Mouse (Mus musculus): Measurements from ENCODE around the gene Gnpnat1. TPM values are rescaled to one million over a fixed set of nuclear protein-coding genes. Genes with fewer than 3 reads are reported as not detected.

Gene Gnpnat1
- total RNA-seq, 2 experiments from 2014 or later = 29.3 to 35.8 TPM

DNA sequence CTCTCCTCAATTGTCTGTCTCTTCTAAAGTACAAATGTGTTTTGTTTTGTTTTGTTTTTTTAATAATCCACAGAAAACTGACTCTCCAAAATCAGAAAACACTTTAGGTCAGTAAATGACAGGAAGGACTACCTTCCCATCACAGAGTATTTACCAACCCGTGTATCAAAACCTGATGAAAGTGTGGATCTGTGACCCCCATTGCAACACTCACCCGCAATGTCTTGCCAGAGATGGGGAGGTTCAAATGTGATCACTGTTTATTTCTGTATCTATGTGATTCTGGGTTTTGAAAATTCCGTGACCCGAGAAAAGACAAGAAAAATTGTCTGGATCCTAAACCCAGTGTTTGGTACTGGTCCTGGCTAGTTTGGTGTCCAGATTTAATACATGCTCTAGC lies 11.6 kb upstream of the Gnpnat1 start:
- DNase-seq (ENCODE audit: low spot score in 2 of 2) = no peak

DNA sequence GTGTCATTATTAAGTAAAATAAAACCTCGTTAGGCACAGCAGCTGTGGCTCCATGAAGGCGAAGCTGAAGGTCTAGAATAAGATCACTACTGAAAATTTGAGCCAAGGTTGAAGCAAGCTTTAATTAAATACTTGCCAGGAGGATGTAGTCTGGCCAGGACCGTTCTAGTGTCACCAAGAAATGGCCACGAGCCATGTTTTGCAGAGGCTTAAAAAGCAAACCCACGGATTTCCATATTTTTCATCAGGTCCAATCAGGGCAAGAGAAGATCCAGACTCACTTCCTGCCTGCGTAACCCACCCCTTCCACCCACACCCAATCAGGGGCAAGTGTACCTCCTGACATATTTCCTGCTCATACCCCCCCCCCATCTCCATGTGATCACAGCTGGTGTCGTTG lies 1.1 kb downstream of the Gnpnat1 start:
- no peak for DNase-seq (ENCODE audit: low spot score in 2 of 2)

DNA sequence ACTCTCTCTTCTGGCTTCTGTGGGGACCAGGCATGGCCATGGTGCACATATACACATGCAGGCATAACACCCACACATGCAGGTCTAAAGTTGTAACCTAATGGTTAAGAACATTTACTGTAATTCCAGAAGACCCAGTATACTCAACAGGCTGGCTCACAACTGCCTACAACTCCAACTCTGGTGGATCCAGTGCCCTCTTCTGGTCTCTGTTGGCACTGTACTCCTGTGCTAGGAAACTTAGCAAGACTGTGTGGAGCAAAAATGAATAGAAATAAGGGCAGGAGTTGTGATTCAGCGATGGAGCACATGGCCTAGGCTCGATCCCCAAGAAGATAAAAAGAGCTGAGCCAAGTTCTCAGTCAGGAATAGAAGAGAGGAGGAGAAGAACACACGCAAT lies 4.9 kb downstream of the Gnpnat1 start:
- no peak for DNase-seq (ENCODE audit: low spot score in 2 of 2)

DNA sequence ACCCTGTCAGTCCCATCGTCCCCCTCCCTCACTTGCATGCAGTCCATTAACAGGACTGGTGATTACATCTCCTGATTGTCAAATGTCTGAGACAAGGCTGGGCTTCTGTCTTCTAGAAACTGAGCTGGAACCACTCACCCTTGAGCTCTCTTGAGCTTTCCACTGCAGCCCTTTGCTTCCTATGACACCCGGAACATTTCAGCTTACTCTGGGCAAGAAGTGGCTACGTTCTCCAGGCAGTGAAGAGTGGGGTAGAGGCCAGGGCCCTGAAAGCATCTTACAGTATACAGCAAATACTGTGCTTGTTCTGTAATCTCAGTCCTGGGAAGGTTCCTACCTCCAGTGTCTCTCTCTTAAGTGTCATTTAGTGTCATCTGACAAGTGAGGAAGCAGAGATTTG lies 15.5 kb downstream of the Gnpnat1 start:
- no peak for DNase-seq (ENCODE audit: low spot score in 2 of 2)

DNA sequence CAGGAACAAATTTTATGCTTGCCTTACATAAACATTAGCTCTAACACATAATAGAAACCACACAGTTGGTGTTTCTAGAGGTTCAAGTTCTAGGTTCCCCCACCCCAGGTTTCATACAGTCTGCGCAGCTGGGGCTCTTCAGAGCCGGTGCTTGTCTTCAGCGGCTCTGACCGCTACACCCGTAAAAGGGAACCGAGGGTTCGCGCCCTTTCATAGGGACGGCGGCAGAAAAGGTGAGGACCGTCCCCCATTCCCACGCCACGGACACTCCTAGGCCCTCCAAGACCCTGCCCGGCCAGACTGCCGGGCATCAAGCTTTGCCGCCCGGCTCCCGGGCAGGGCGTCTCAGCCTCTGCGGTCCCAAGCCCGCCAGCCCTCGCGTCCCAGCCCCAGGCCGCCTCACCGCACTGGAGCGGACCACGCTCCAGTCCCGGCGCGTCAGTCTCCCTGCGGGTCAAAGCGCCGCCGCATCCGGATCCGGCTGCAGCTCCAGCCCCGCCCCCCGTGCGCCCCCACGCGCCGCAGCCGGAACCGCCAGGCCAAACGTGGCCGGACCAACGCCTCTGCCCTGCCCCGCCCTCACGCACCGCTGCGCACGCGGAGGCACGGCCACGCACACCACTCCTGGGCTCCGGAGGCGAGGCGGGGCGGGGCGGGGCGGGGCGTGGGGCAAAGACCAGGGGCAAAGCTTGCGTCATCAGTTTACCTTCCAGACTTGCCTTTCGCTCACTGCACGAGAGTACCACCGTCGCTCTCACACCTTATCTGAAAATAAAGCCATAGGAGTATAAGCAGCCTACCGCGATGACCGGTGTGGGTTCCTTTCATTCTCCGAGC lies 16.1 kb downstream of the Gnpnat1 start:
- peak; percentile 93 to 94 for DNase-seq (ENCODE audit: low spot score in 2 of 2)

DNA sequence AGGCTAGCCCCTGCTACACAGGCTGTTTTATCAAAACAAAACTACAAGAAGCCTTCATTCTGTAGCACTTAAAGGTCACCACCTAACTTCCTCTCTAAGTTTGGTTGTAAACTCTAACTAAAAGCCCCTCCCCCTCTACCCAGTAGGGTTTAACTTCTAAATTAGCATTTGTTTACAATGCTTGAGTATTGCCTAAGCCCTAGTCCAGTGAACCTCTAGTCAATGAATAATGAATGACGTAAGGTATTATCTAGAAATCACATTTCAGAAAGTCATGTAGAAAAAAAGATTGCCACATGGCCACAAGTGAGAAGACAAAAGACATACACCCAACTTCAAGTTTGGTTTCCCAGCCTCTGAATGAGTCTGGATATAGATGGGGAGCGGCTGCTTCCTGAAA lies 17.2 kb downstream of the Gnpnat1 start:
- DNase-seq (ENCODE audit: low spot score in 2 of 2) = no peak

DNA sequence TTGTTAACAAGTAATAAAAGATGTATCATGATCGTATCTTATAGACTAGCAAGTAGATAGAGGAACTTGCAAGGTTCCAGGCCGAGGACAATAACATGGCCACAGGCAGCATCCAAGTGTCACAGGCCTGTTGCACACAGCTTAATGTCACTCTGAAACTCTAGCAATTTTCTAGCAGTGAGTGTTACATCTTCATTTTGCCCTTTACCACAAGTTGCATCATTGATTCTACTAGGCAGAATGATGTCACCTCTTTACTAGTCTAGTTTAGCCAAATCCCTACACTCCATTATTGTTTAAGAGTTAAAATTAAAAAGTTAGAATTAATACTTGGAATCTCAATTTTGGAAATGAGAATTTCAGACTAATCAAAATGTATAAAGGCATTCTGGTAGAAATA lies 19.1 kb downstream of the Gnpnat1 start:
- DNase-seq (ENCODE audit: low spot score in 2 of 2) = no peak

DNA sequence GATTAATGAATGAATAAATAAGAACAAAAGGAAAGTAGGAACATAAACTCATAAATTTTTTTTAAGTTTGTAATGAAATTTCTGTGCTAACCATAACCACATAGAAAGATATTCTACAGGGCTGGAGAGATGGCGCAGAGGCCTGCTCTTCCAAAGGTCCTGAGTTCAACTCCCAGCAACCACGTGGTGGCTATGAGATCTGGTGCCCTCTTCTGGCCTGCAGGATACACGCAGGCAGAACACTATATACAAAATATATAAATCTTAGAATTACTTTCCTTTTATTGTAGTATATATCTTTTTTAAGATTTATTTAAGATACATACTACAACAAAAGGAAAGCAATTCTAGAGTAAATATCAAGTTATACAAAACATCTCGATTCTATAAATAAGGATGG lies 21.8 kb downstream of the Gnpnat1 start:
- no peak for DNase-seq (ENCODE audit: low spot score in 2 of 2)

DNA sequence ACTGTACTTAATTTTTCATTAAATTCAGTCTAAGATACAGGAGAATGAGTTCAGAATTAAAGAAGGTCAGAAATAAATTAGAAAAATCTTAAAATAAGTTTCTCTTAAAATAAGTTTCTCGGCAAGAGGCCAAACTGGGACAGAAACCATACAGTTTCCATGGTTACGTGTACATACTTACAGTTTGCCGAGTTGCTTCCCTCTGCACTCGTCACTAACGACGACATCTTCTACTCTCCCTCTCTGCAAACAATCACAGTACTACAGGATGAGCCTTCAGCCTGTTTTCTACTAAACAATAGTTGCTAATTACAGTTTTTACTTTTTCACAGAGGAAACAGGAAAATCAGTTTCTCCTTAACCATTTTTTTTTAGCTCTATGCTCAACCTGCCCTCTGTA lies 24.0 kb downstream of the Gnpnat1 start:
- DNase-seq (ENCODE audit: low spot score in 2 of 2) = no peak

DNA sequence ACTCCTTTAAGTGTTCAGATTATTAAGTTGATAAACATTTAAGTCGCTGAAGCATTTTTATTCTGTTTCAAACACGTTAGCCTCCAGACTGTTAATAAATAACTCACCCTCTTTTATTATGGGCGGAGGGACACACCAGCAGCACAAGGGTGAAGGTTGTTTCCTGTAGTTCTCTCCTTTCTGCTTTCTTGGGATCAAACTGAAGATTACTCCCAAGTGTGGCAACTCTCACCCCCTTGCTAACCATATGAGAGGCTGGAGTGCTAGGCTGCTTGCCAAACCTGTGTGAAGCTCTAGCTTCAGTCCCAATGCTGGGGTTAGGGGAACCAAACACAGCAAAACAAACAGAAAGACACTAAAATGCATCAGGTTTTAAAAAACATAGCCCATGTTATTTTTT lies 25.9 kb downstream of the Gnpnat1 start:
- no peak for DNase-seq (ENCODE audit: low spot score in 2 of 2)

DNA sequence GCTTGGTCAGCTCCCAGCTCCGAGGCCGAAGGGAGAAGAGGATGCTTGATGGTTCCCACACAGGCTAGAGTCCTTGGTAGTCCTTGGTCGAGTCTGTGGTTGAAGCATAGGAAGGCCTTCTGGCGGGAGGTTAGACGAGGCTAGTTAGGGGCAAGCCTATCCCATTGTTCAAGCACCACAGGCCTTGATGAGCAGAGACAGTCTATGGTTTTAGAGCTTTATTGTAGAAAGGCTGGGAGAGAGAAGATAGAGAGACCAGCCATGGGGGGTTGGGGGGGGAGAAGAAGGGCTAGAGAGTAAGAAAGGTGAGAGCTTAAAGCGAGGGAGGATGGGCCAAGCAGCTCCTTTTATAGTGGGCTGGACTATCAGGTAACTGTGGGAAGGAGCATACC lies 39.5 kb downstream of the Gnpnat1 start:
- no peak for DNase-seq (ENCODE audit: low spot score in 2 of 2)

DNA sequence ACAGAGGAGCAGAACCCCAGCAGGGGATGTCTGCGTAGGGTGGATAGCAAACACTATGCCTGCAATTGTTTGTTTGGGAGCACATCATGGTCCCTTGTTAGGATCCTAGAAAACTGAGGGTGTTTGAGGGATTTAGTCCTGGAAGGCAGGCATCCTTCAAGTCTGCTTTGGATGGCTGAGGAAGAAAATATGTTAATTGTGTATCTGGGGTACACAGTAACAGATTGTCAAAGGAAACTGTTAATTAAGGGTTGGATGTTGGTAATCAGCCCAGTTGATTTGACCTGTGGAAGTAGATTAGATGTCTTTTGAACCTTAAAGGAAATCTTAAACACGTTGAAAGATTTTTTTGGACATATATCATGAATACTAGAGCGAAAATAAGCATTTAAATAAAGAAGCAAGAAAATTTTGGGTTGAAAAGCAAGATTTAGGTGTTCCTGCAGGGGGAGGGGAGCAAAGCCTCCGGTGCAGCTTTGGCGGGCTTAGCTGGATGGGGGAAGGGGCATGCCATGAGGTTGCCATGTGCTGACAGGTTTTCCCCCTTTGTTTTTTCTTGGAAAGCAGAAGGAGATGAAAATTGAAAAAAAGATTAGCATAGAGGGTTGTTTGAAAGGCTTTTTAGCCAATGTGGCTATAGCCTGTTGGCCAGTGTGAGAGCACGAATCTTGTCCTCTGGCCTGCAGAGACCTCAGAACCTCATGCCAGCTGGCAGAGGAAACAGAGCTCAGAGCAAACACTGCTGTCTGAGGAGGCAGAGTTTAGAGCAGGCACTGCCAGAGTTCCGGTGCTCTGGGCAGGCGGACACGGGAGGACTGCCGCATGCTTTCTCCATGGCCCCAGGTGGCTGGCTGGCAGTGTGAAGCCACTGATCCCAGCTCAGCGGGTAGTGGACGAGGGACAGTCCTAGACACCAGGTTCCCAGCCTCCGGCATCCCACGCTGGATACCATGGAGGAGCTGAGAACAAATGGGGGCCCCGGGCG lies 40.2 kb downstream of the Gnpnat1 start:
- no peak for DNase-seq (ENCODE audit: low spot score in 2 of 2)

DNA sequence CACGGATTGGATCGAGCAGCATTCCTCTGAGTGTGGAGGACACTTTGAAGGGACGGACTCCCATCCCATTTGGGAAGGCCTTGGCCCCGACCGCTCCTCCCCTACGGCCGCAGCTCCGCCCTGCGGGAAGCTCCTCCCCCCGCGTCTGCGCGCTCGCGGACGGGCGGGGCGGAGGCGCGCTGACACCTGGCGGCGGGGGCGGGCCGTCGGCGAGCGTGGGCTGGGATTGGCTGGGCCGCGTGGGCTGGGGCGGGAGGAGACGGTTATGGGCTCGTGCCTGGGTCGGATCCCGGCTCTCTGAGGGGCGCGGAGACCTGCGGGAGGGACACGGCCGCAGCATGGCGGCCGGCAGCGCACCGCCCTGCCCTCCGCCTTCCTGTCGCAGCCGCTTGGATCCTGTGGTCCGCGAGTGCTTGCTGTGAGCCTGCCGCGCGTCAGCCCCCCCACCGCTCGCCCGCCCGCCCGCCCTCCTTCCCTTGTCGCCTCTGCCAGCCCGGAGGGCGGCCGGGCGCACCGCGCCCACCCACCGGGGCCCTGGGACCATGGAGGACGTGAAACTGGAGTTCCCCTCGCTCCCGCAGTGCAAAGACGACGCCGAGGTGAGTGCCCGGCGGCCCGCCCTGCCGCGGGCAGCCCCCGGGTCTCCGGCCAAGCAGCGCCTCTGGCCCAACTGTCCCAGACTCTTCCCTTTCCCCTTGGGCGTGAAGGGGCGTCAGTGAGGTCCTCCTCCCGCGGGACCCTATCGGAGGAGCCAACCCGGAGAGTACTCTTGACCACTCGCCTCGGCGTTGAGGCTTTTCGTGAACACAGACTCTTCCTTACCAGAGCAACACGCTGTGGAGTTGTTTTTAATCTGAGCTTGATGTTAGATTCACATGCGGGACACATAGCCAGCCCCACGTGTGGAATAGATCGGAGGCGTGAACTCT lies 53.5 kb downstream of the Gnpnat1 start, which contains the start of gene Styx:
Styx (plus strand) TSS at position 163 of the 929 bp plus-strand sequence.
- peak; percentile 97 to 98 for DNase-seq (ENCODE audit: low spot score in 2 of 2)

DNA sequence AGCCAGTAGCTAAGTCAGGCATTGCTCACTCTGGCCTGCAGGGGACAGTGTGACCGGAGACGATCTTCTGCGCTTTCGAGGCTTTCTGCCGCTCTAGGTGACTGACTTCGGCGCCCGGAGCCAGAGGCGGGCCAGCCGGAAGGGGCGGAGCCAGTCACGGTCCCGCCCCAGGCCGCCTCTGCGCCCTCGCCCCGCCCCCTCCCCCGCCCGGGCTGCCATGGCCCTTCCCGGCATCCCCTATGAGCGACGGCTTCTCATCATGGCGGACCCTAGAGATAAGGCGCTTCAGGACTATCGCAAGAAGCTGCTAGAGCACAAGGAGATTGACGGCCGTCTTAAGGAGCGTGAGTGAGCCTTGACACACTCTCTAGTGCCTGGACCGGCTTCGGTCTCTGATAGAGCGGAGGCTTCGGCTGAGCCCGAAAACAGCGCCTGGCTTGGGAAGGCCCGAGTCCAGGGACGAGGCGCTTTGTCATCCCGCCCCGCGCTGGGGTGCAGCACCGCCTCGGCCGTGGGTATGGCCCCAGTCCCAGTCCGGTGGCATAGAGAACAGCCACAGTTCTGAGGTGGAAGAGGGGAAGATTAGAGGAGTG lies 75.0 kb downstream of the Gnpnat1 start, which contains the start of gene Psmc6:
Psmc6 (plus strand) TSS at position 200 of the 593 bp plus-strand sequence.
- DNase-seq (ENCODE audit: low spot score in 2 of 2) = peak; percentile 83 to 88

DNA sequence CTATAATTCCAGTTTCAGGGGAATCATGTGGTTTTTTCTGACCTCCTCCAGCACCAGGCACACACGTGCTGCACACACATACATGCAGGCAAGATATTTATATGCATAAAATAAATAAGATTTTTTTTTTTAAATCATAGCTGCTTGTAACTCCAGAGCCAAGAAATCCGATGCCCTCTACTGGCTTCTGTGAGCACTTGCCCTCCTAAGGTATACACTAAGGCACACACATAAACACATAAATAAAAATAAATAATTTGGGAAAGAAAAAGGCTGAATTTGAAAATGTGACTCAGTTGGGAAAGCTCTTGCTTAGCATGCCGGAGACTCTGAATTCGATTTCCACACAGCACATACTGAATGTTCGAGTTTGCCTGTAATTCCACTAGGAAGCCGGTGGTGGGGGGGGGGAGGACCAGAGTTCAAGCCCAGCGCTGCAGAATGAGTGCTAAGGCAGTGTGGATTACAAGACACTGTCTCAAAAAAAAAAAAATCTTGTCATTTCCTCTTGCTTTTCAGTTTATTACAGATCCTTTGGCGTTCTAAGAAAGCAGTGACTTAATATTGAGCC lies 75.6 kb downstream of the Gnpnat1 start:
- no peak for DNase-seq (ENCODE audit: low spot score in 2 of 2)

DNA sequence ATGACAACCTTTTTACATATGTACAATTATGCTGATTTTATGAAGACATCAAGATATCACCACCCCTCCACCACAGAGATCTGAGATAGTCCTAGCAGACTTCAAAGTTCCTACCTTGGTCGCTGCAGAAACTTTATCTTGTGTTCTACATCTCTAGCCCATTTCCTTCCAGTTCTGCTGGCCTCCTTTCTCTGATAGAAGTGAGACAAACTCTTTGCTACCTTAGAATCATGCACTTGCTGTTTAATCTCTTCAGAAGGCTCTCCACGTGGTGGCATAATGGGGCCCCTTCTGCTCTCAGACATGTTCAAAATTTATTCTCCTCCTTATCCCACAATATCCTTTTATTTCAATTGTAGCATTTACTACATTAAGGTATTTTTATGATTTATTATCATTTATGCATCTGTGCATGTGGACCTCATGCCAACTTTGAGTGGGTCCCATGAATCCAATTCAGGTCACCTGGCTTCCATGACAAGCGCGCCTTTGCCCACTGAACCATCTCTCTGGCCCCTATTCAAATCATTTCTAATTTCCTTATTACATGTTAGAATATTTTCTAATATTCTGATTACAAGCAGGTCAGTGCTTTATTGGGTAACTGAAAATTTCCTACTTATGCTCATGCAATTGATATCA lies 76.5 kb downstream of the Gnpnat1 start:
- DNase-seq (ENCODE audit: low spot score in 2 of 2) = no peak
